Mouse (Mus musculus) ES-E14 (cell line): ENCODE measurements around the gene Dnttip1.

Experiments used
- CHD2 ChIP-seq: IDR thresholded peaks from 2 replicates; pipeline ENCODE4 v1.6.1; 2014; ENCODE audit warnings: mild to moderate bottlenecking, low read depth, low read length, inconsistent platforms
- HCFC1 ChIP-seq: IDR thresholded peaks from 2 replicates; pipeline ENCODE4 v1.6.1; 2012; ENCODE audit warnings: low read length, inconsistent platforms, borderline replicate concordance; ENCODE audit not compliant: insufficient read depth
- MAFK ChIP-seq: IDR thresholded peaks from 2 replicates; pipeline ENCODE4 v1.6.1; 2014; ENCODE audit warnings: mild to moderate bottlenecking, low read depth, low read length, inconsistent platforms; ENCODE audit not compliant: insufficient read depth
- ZC3H11A ChIP-seq: IDR thresholded peaks from 2 replicates; pipeline ENCODE4 v1.6.1; 2012; ENCODE audit warnings: low read depth, mild to moderate bottlenecking, inconsistent platforms, low read length, borderline replicate concordance
- ZNF384 ChIP-seq: IDR thresholded peaks from 2 replicates; pipeline ENCODE4 v1.6.1; 2012; ENCODE audit warnings: low read depth, low read length, inconsistent platforms

DNA sequence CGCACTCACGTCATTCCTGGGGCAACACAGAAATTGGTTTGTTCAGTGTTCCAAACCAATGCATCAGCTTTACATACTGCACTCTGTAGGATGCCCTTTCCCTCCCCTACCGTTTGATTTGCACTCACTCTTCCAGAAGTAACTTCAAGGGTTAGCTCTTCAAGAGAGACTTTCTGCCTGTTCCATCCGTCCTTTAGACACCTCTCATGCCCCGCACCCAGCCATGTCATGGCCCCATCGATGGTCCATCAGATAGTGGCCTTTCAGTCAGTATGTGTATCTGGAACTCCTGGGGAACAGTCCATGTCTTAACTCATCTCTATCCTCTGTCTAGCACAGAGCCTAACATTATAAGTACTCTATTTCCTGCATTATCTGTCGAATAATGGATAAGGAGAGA is 16.8 kb downstream of the Dnttip1 start:
- TF ChIP-seq ZNF384 (no peak), HCFC1 (no peak), MAFK (no peak), CHD2 (no peak), ZC3H11A (no peak)
